Mouse (Mus musculus) liver, embryonic 11.5 days (tissue): ENCODE results near the gene Spata6. TPM values are rescaled to one million over a fixed set of nuclear protein-coding genes. Genes with fewer than 3 reads are reported as not detected.
A peak's percentile ranks its signal among the peaks of the same experiment; 100 is the strongest.

Experiments
- ATAC-seq: fragments of 200-750 bp; cut with Nextera tagmentation; replicated peaks from 2 replicates; pipeline ENCODE4 v1.8.0; 2017; ENCODE audit warnings: moderate number of reproducible peaks, mild to moderate bottlenecking, moderate TSS enrichment, moderate library complexity; ENCODE audit not compliant: low FRiP score
- DNase-seq: peaks from one replicate; pipeline ENCODE4 v3.0.0-alpha.2; 2017; ENCODE audit warnings: low spot score
- H3K27ac ChIP-seq: fragments of 300-500 bp; sonication (generic); 2 replicates; pipeline ENCODE4 v1.5.1; 2014; ENCODE audit warnings: mild to moderate bottlenecking, low read depth, low read length, control low read depth
- H3K27me3 ChIP-seq: fragments of 300-500 bp; sonication (generic); replicated peaks from 2 replicates; pipeline ENCODE4 v1.6.1; 2014; ENCODE audit warnings: low read length, mixed read lengths; ENCODE audit not compliant: control insufficient read depth, insufficient read depth
- H3K36me3 ChIP-seq: fragments of 300-500 bp; sonication (generic); 2 replicates; pipeline ENCODE4 v1.6.1; 2014; ENCODE audit warnings: mild to moderate bottlenecking, low read length, moderate library complexity, mixed read lengths; ENCODE audit not compliant: control insufficient read depth, insufficient read depth
- H3K4me1 ChIP-seq: fragments of 300-500 bp; sonication (generic); replicated peaks from 2 replicates; pipeline ENCODE4 v1.6.1; 2014; ENCODE audit warnings: low read length, mixed read lengths; ENCODE audit not compliant: control insufficient read depth, insufficient read depth
- H3K4me2 ChIP-seq: fragments of 300-500 bp; sonication (generic); 2 replicates; pipeline ENCODE4 v1.6.1; 2014; ENCODE audit warnings: mild to moderate bottlenecking, control low read depth, moderate library complexity
- H3K4me3 ChIP-seq: fragments of 300-500 bp; sonication (generic); 2 replicates; pipeline ENCODE4 v1.5.1; 2014; ENCODE audit warnings: low read depth, low read length, control low read depth
- H3K9ac ChIP-seq: fragments of 300-500 bp; sonication (generic); 2 replicates; pipeline ENCODE4 v1.6.1; 2014; ENCODE audit warnings: low read depth, low read length, control low read depth
- H3K9me3 ChIP-seq: fragments of 300-500 bp; sonication (generic); 2 replicates; pipeline ENCODE4 v1.6.1; 2016; ENCODE audit warnings: low read length, inconsistent platforms, mixed read lengths; ENCODE audit not compliant: control insufficient read depth
- WGBS: fragments of 180-500 bp; shearing (Covaris S2); extraction: QIAGEN DNeasy Blood & Tissue Kit; methylation state at CpG from one replicate; pipeline ENCODE4 v1.1.7; 2014; 5-methylcytosine and 5-hydroxymethylcytosine counted together
- polyA plus RNA-seq: library from polyadenylated mRNA; unstranded; fragments of >200 nt; fragmentation: Nextera tagmentation; extraction: Ambion mirVana; gene quantifications from 2 replicates; pipeline ENCODE4 v1.2.1, GENCODE M21; 2014

The Spata6 gene
- polyA plus RNA-seq, 1 experiment from 2014 or later: 10.3 TPM

GRCm38 (mm10) chr4:111737551-111737950 lies 17.8 kb downstream of the Spata6 start:
- Histone ChIP-seq H3K27ac (no peak overlapping the region), H3K9me3 (no peaks in the 10 kb centered on the region), H3K4me2 (no peak overlapping the region), H3K4me1 (no peaks in the 10 kb centered on the region), H3K9ac (no peak overlapping the region), H3K4me3 (no peak overlapping the region), H3K36me3 (no peaks in the 10 kb centered on the region), H3K27me3 (no peaks in the 10 kb centered on the region)
- WGBS: 83% methylated on average over 1 of the region's 1 CpGs
- no peak for ATAC-seq
- no peak for DNase-seq

DNA sequence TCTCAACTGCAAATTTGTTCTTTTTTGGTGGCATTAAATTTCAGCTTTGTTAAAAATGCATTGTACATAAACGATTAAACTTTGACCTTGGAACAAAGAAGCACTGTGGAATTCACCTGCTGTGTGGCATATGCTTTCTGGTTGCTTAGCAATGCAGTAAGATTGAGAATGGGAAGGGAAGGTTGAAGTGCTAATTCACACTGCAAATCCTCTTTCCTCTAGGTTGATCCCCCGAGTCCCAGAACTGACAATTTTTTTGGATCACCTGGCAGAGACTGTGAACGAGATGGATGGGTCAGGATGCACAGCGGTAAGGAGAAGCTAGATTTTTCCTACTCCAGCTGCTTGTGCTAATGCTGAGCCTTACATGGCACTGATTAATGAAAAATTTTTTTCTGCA lies 60.7 kb downstream of the Spata6 start:
- Histone ChIP-seq H3K27ac (no peak overlapping the region), H3K4me1 (no peaks in the 10 kb centered on the region), H3K9ac (no peak overlapping the region), H3K27me3 (no peaks in the 10 kb centered on the region), H3K4me2 (no peak overlapping the region), H3K4me3 (no peak overlapping the region), H3K9me3 (no peaks in the 10 kb centered on the region), H3K36me3 (no peaks in the 10 kb centered on the region)
- ATAC-seq (no peak), DNase-seq (no peak)
- 81% methylated on average over 4 of the region's 4 CpGs for WGBS

GRCm38 (mm10) chr4:111799892-111800291 lies 80.1 kb downstream of the Spata6 start:
- WGBS: 76% methylated on average over 3 of the region's 3 CpGs
- H3K4me2 ChIP-seq: no peak overlapping the region
- no peaks in the 10 kb centered on the region for H3K9me3 ChIP-seq
- no peak for DNase-seq
- H3K9ac ChIP-seq: no peak overlapping the region
- no peaks in the 10 kb centered on the region for H3K4me1 ChIP-seq
- no peak overlapping the region for H3K27ac ChIP-seq
- peak; percentile 85 for ATAC-seq
- no peak overlapping the region for H3K4me3 ChIP-seq
- no peaks in the 10 kb centered on the region for H3K36me3 ChIP-seq
- no peaks in the 10 kb centered on the region for H3K27me3 ChIP-seq

DNA sequence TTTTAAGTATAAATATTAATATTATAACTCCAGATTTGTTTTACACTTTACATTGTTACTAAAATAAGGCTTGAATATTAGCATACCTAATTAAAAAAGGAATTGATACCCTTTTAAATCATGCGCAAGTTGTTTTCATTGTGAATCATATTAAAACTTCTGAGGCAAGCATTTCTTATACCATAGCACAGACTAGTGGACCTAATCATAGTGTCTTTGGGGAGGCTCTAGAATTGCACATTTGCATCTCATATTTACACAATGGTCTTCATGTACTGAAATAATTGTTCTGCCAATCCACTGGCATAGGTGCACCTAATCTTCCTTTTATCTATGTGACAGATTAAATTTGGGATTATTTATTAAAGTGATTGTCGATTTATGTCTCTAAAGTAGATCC lies 83.4 kb downstream of the Spata6 start:
- no peak for DNase-seq

DNA sequence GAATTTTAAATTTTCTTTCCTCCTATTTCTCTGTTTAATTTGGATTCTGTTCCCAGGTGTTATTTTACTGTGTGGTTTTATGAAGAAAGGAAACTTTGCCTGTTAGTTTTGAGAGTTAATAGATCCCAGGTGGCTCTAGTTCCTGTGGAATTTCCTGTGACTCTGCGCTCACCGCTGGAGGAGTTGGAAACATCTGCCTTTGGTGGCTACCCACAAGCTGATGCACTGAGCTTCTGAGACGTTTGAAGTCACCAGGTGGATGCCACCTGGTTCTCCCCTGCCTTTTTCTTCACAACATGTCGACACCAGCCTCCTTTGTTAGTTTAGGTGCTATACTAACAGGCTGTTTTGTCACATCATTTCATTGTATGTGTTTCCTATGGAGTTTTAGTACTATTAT lies 97.7 kb downstream of the Spata6 start:
- H3K27ac ChIP-seq: no peak overlapping the region
- no peaks in the 10 kb centered on the region for H3K36me3 ChIP-seq
- H3K4me1 ChIP-seq: no peaks in the 10 kb centered on the region
- ATAC-seq (no peak), DNase-seq (no peak)
- WGBS: 58% methylated on average over 4 of the region's 4 CpGs
- no peaks in the 10 kb centered on the region for H3K9me3 ChIP-seq
- H3K9ac ChIP-seq: no peak overlapping the region
- no peak overlapping the region for H3K4me2 ChIP-seq
- H3K27me3 ChIP-seq: no peaks in the 10 kb centered on the region
- H3K4me3 ChIP-seq: no peak overlapping the region

More for the DNA sequence above, 83.4 kb downstream of the Spata6 start:
- WGBS: 91% methylated on average over 2 of the region's 2 CpGs
- H3K4me1 ChIP-seq: no peaks in the 10 kb centered on the region
- no peak overlapping the region for H3K4me3 ChIP-seq
- H3K4me2 ChIP-seq: no peak overlapping the region
- no peaks in the 10 kb centered on the region for H3K36me3 ChIP-seq
- no peak for ATAC-seq
- H3K27me3 ChIP-seq: no peaks in the 10 kb centered on the region
- no peak overlapping the region for H3K9ac ChIP-seq
- H3K27ac ChIP-seq: no peak overlapping the region
- H3K9me3 ChIP-seq: no peaks in the 10 kb centered on the region

GRCm38 (mm10) chr4:111838882-111839281 lies 119.1 kb downstream of the Spata6 start:
- WGBS: 92% methylated on average over 6 of the region's 6 CpGs
- Histone ChIP-seq H3K27ac (no peak overlapping the region), H3K4me3 (no peak overlapping the region), H3K4me2 (no peak overlapping the region), H3K36me3 (no peaks in the 10 kb centered on the region), H3K4me1 (no peaks in the 10 kb centered on the region), H3K9me3 (no peaks in the 10 kb centered on the region), H3K9ac (no peak overlapping the region), H3K27me3 (no peaks in the 10 kb centered on the region)
- DNase-seq (no peak), ATAC-seq (no peak)

DNA sequence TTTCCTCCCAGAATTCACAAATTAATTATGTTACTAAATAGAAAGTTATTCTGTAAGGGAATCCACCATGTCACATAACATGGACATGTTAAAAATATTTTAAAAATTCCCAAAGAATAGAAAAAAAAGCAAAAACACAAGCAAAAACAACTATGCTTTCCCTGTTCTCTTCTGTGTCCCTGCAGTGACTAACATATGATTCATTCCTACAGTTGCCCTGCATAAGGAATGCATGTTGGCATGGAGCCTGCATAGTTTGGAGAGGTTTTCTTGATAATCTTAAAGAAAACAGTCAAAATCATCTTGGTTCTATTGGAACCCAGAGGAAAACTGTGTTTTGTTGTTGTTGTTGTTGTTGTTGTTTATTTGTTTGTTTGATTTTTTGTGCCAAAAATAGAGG lies 132.8 kb downstream of the Spata6 start:
- Histone ChIP-seq H3K9me3 (no peaks in the 10 kb centered on the region; the same call in 1 of the 2 replicates), H3K4me1 (no peaks in the 10 kb centered on the region), H3K9ac (no peak overlapping the region), H3K4me2 (no peak overlapping the region), H3K27ac (no peak overlapping the region), H3K36me3 (no peaks in the 10 kb centered on the region), H3K27me3 (no peaks in the 10 kb centered on the region), H3K4me3 (no peak overlapping the region)
- no peak for ATAC-seq
- DNase-seq: no peak

DNA sequence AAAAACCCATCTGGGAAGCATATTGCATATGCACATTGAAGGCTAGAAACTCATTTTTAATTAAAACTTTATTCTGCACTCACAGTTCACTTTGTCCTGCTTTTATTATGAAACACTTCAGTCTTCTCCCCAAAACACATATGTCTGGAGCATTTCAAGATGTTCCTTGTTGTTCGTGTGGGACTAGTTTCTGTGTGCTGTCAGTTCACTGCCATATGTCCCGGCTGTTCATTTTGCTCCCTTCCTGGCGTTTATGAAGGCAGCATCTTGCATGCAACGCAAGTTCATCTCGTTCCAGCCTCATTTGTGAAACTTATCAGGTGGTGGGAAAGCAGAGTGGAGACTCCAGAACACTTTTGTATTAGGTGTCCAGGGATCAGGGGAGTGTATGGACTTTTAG lies 146.9 kb downstream of the Spata6 start:
- no peaks in the 10 kb centered on the region for H3K27me3 ChIP-seq
- no peak overlapping the region for H3K27ac ChIP-seq
- 76% methylated on average over 5 of the region's 5 CpGs for WGBS
- H3K9me3 ChIP-seq: no peaks in the 10 kb centered on the region; the same call in 1 of the 2 replicates
- no peak overlapping the region for H3K4me2 ChIP-seq
- DNase-seq: no peak
- no peaks in the 10 kb centered on the region for H3K36me3 ChIP-seq
- ATAC-seq: no peak
- no peak overlapping the region for H3K9ac ChIP-seq
- H3K4me1 ChIP-seq: no peaks in the 10 kb centered on the region
- H3K4me3 ChIP-seq: no peak overlapping the region

- Histone ChIP-seq H3K9me3 (no peaks in the 10 kb centered on the region; the same call in 1 of the 2 replicates), H3K27me3 (no peaks in the 10 kb centered on the region), H3K27ac (no peak overlapping the region), H3K4me3 (no peak overlapping the region), H3K4me2 (no peak overlapping the region), H3K9ac (no peak overlapping the region), H3K36me3 (no peaks in the 10 kb centered on the region), H3K4me1 (no peaks in the 10 kb centered on the region)
- DNase-seq: no peak
- 74% methylated on average over 2 of the region's 2 CpGs for WGBS
- no peak for ATAC-seq
Measured at GRCm38 (mm10) chr4:111867743-111868401, 148.1 kb downstream of the Spata6 start.
